Mouse (Mus musculus) MEL (cell line): Measurements from ENCODE around the gene Slc44a3. TPM values are rescaled to one million over a fixed set of nuclear protein-coding genes. Genes with fewer than 3 reads are reported as not detected.

Experiments
- DNase-seq: peaks from one replicate; pipeline ENCODE4 v3.0.0; 2011; ENCODE audit warnings: low read depth, low spot score
- H3K27ac ChIP-seq: 2 replicates; pipeline ENCODE4 v1.5.1; 2012; ENCODE audit warnings: low read depth, mild to moderate bottlenecking, control low read depth, low read length, moderate library complexity; ENCODE audit not compliant: control insufficient read depth
- H3K27me3 ChIP-seq, 2 experiments: fragments of 150-350 bp in 1 of 2; sonication (generic) in 1 of 2; 2 replicates each; pipeline ENCODE4 v1.6.1; 2012; ENCODE audit warnings: low read length in 2 of 2, mild to moderate bottlenecking in 2 of 2, improper control_type of control experiment in 1 of 2, moderate library complexity in 1 of 2; ENCODE audit not compliant: insufficient read depth in 2 of 2, control insufficient read depth in 1 of 2
- H3K36me3 ChIP-seq, 2 experiments: 2 replicates each; pipeline ENCODE4 v1.6.1; 2012 to 2014; ENCODE audit warnings: low read length in 2 of 2, improper control_type of control experiment in 1 of 2, inconsistent platforms in 1 of 2, mild to moderate bottlenecking in 1 of 2; ENCODE audit not compliant: insufficient read depth in 2 of 2, control insufficient read depth in 1 of 2
- H3K4me1 ChIP-seq, 2 experiments: fragments of 150-350 bp in 1 of 2; sonication (generic) in 1 of 2; 2 replicates each; pipeline ENCODE4 v1.6.1; 2012; ENCODE audit warnings: low read length in 2 of 2, improper control_type of control experiment in 1 of 2, mild to moderate bottlenecking in 1 of 2; ENCODE audit not compliant: insufficient read depth in 2 of 2, control insufficient read depth in 1 of 2
- H3K4me3 ChIP-seq, 2 experiments: fragments of 150-350 bp in 1 of 2; sonication (generic) in 1 of 2; 2 replicates each; pipeline ENCODE4 v1.5.1; 2012; ENCODE audit warnings: low read depth in 2 of 2, low read length in 2 of 2, mild to moderate bottlenecking in 2 of 2, moderate library complexity in 2 of 2, control low read depth in 1 of 2, improper control_type of control experiment in 1 of 2; ENCODE audit not compliant: control insufficient read depth in 1 of 2, insufficient read depth in 1 of 2
- H3K79me2 ChIP-seq: 2 replicates; pipeline ENCODE4 v1.6.1; 2012; ENCODE audit warnings: mild to moderate bottlenecking, low read length, moderate library complexity; ENCODE audit not compliant: control insufficient read depth, poor library complexity, insufficient read depth
- H3K9ac ChIP-seq: 2 replicates; pipeline ENCODE4 v1.6.1; 2012; ENCODE audit warnings: low read depth, mild to moderate bottlenecking, control low read depth, low read length, moderate library complexity; ENCODE audit not compliant: control insufficient read depth, poor library complexity, severe bottlenecking
- H3K9me3 ChIP-seq: fragments of 150-350 bp; sonication (generic); replicated peaks from 2 replicates; pipeline ENCODE4 v1.6.1; 2012; ENCODE audit warnings: mild to moderate bottlenecking, low read length, improper control_type of control experiment, moderate library complexity; ENCODE audit not compliant: insufficient read depth
- CHD1 ChIP-seq: IDR thresholded peaks from 2 replicates; pipeline ENCODE4 v1.6.1; 2012; ENCODE audit warnings: low read depth, mild to moderate bottlenecking, inconsistent platforms, low read length, improper control_type of control experiment
- CHD2 ChIP-seq: IDR thresholded peaks from 2 replicates; pipeline ENCODE4 v1.6.1; 2011; ENCODE audit warnings: low read length, improper control_type of control experiment
- E2F4 ChIP-seq: IDR thresholded peaks from 2 replicates; pipeline ENCODE4 v1.6.1; 2011; ENCODE audit warnings: low read depth, low read length, improper control_type of control experiment, borderline replicate concordance
- ELF1 ChIP-seq: IDR thresholded peaks from 2 replicates; pipeline ENCODE4 v1.6.1; 2014; ENCODE audit warnings: low read depth, mild to moderate bottlenecking, inconsistent platforms, low read length, improper control_type of control experiment, moderate library complexity
- EP300 ChIP-seq, 2 experiments: IDR thresholded peaks; 2 replicates each; pipeline ENCODE4 v1.6.1; 2011; ENCODE audit warnings: improper control_type of control experiment in 2 of 2, low read length in 2 of 2, low read depth in 1 of 2, mild to moderate bottlenecking in 1 of 2
- GATA1 ChIP-seq: IDR thresholded peaks from 2 replicates; pipeline ENCODE4 v1.6.1; 2011; ENCODE audit warnings: low read depth, low read length, improper control_type of control experiment
- HCFC1 ChIP-seq: IDR thresholded peaks from 2 replicates; pipeline ENCODE4 v1.6.1; 2012; ENCODE audit warnings: low read depth, mild to moderate bottlenecking, inconsistent platforms, low read length, improper control_type of control experiment, moderate library complexity
- KAT2A ChIP-seq: conservative IDR thresholded peaks from 2 replicates; pipeline ENCODE4 v1.6.1; 2012; ENCODE audit warnings: low read depth, low read length, improper control_type of control experiment, inconsistent platforms
- MAFK ChIP-seq: IDR thresholded peaks from 2 replicates; pipeline ENCODE4 v1.6.1; 2011; ENCODE audit warnings: low read depth, mild to moderate bottlenecking, low read length, improper control_type of control experiment, borderline replicate concordance
- MAX ChIP-seq: IDR thresholded peaks from 2 replicates; pipeline ENCODE4 v1.6.1; 2011; ENCODE audit warnings: low read length, improper control_type of control experiment
- MEF2A ChIP-seq: IDR thresholded peaks from 2 replicates; pipeline ENCODE4 v1.6.1; 2014; ENCODE audit warnings: low read depth, mild to moderate bottlenecking, inconsistent platforms, low read length, improper control_type of control experiment; ENCODE audit not compliant: poor library complexity, insufficient replicate concordance, severe bottlenecking; ENCODE audit errors: extremely low read depth
- MXI1 ChIP-seq: IDR thresholded peaks from 2 replicates; pipeline ENCODE4 v1.6.1; 2011; ENCODE audit warnings: mild to moderate bottlenecking, low read depth, low read length, improper control_type of control experiment
- MYB ChIP-seq: IDR thresholded peaks from 2 replicates; pipeline ENCODE4 v1.6.1; 2011; ENCODE audit warnings: mild to moderate bottlenecking, low read depth, low read length, improper control_type of control experiment
- MYC ChIP-seq: IDR thresholded peaks from 2 replicates; pipeline ENCODE4 v1.6.1; 2011; ENCODE audit warnings: low read depth, mild to moderate bottlenecking, low read length, improper control_type of control experiment, moderate library complexity
- NRF1 ChIP-seq: IDR thresholded peaks from 2 replicates; pipeline ENCODE4 v1.6.1; 2014; ENCODE audit warnings: low read depth, mild to moderate bottlenecking, inconsistent platforms, low read length, improper control_type of control experiment, moderate library complexity; ENCODE audit not compliant: poor library complexity, insufficient read depth, severe bottlenecking
- POLR2AphosphoS2 ChIP-seq: IDR thresholded peaks from 2 replicates; pipeline ENCODE4 v1.6.1; 2011; ENCODE audit warnings: low read length, improper control_type of control experiment
- POLR2AphosphoS5 ChIP-seq: IDR thresholded peaks from 2 replicates; pipeline ENCODE4 v1.6.1; 2012; ENCODE audit warnings: low read depth, borderline replicate concordance, mild to moderate bottlenecking, inconsistent platforms, low read length, moderate library complexity, mixed read lengths
- RAD21 ChIP-seq: IDR thresholded peaks from 2 replicates; pipeline ENCODE4 v1.6.1; 2011; ENCODE audit warnings: mild to moderate bottlenecking, low read depth, low read length, improper control_type of control experiment
- RCOR1 ChIP-seq: IDR thresholded peaks from 2 replicates; pipeline ENCODE4 v1.6.1; 2012; ENCODE audit warnings: low read depth, mild to moderate bottlenecking, inconsistent platforms, low read length, improper control_type of control experiment
- TAL1 ChIP-seq: IDR thresholded peaks from 2 replicates; pipeline ENCODE4 v1.6.1; 2012; ENCODE audit warnings: mild to moderate bottlenecking, inconsistent platforms, low read length, moderate library complexity, mixed read lengths
- TCF12 ChIP-seq: IDR thresholded peaks from 2 replicates; pipeline ENCODE4 v1.6.1; 2014; ENCODE audit warnings: low read depth, mild to moderate bottlenecking, inconsistent platforms, low read length, improper control_type of control experiment, moderate library complexity
- UBTF ChIP-seq: IDR thresholded peaks from 2 replicates; pipeline ENCODE4 v1.6.1; 2012; ENCODE audit warnings: low read depth, mild to moderate bottlenecking, inconsistent platforms, low read length, improper control_type of control experiment, moderate library complexity, borderline replicate concordance; ENCODE audit not compliant: insufficient read depth
- USF1 ChIP-seq: IDR thresholded peaks from 2 replicates; pipeline ENCODE4 v1.6.1; 2014; ENCODE audit warnings: low read depth, mild to moderate bottlenecking, inconsistent platforms, low read length, improper control_type of control experiment, moderate library complexity
- ZC3H11A ChIP-seq: IDR thresholded peaks from 2 replicates; pipeline ENCODE4 v1.6.1; 2012; ENCODE audit warnings: low read depth, mild to moderate bottlenecking, inconsistent platforms, low read length, improper control_type of control experiment
- ZKSCAN1 ChIP-seq: IDR thresholded peaks from 2 replicates; pipeline ENCODE4 v1.6.1; 2012; ENCODE audit warnings: low read depth, mild to moderate bottlenecking, inconsistent platforms, low read length, improper control_type of control experiment, moderate library complexity
- ZMIZ1 ChIP-seq: IDR thresholded peaks from 2 replicates; pipeline ENCODE4 v1.6.1; 2012; ENCODE audit warnings: low read depth, mild to moderate bottlenecking, inconsistent platforms, low read length, improper control_type of control experiment, moderate library complexity
- ZNF384 ChIP-seq: IDR thresholded peaks from 2 replicates; pipeline ENCODE4 v1.6.1; 2012; ENCODE audit warnings: low read depth, mild to moderate bottlenecking, inconsistent platforms, low read length, improper control_type of control experiment
- polyA plus RNA-seq, 2 experiments: library from polyadenylated mRNA; stranded (reverse) in 1 of 2; unstranded in 1 of 2; fragments of >175 nt in 1 of 2; fragments of >200 nt in 1 of 2; gene quantifications; 2 replicates each; pipeline versions ENCODE4 v1.2.1 to v1.2.4; 2012; ENCODE audit warnings: low replicate concordance in 2 of 2, low read depth in 1 of 2; ENCODE audit not compliant: insufficient read length in 2 of 2, insufficient read depth in 1 of 2, missing spikeins in 1 of 2
- total RNA-seq: library from RNA; depleted of rRNA; stranded (reverse); fragments of 300-350 nt; gene quantifications from 2 replicates; pipeline ENCODE4 v1.2.3, GENCODE M21; 2012

Slc44a3 gene
- total and polyA plus RNA-seq, 3 experiments, result 0.08 to 0.11 TPM; not detected in 1

DNA sequence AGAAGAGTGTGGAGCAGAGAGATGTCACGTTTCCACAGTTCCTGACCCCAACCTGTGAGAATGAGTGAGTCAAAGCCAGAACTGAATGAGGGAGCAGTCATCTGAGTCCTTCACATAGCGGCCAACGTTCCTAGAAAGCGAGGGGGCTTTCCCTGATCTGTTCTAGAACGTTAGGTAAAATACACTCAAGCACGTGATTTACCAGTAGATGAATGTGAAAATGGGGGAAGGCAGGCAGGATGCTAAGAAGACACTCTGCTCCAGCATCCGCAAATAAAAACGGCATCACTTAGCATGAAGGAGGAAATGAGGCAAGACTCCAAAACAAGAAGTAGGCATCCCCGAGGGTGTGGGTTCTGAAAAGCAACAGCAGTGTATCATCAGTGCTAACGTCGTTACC is 38.4 kb upstream of the Slc44a3 start:
- H3K79me2 ChIP-seq, result no peaks in the 10 kb centered on the region
- TF ChIP-seq MAFK (no peak), MYB (no peak), CHD2 (no peak), ZNF384 (no peak), POLR2AphosphoS5 (no peak), ELF1 (no peak), USF1 (no peak), ZMIZ1 (no peak), ZC3H11A (no peak), MEF2A (no peak), MXI1 (no peak), ZKSCAN1 (no peak), TAL1 (no peak), KAT2A (no peak), TCF12 (no peak), NRF1 (no peak)
- H3K9me3 ChIP-seq, result no peaks in the 10 kb centered on the region
- no peak for DNase-seq
- H3K27ac ChIP-seq, result no peak overlapping the region
- H3K36me3 ChIP-seq, result no peaks in the 10 kb centered on the region
- no peak overlapping the region for H3K4me3 ChIP-seq
- no peak overlapping the region for H3K9ac ChIP-seq
- H3K27me3 ChIP-seq, result no peaks in the 10 kb centered on the region; a peak in 1 of 4 replicates
- no peaks in the 10 kb centered on the region for H3K4me1 ChIP-seq

DNA sequence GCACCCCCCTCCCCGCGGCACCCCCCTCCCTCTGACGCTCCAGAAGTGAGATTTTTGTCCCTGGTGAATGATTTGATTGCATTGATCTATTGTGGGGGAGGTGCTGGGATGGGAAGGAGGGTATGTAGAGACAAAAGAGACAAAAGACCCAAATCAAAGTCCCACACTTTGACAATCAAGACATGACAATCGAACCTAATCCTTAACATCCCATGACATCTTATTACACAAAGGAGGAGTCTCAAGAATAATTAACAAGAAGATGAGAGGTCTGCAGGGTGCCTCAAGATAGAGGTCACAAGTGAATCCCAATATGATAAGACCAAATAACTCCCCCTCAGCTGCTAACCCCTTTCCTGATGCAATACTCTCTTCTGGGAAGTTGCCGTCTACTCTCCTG is 37.6 kb upstream of the Slc44a3 start:
- H3K9me3 ChIP-seq, result no peaks in the 10 kb centered on the region
- H3K79me2 ChIP-seq, result no peaks in the 10 kb centered on the region
- no peaks in the 10 kb centered on the region; a peak in 1 of 4 replicates for H3K27me3 ChIP-seq
- TF ChIP-seq CHD1 (no peak), NRF1 (no peak), EP300 (IDR thresholded peaks at IDR 0.05; ENCODE audit: low read depth in 1 of 2, low read length in 2 of 2) (no peak), POLR2AphosphoS2 (no peak), KAT2A (no peak), E2F4 (no peak), MYC (no peak), ZMIZ1 (no peak), MXI1 (no peak), MYB (no peak), MEF2A (no peak), RCOR1 (no peak), TAL1 (no peak), POLR2AphosphoS5 (no peak), MAX (no peak), GATA1 (no peak), UBTF (no peak), RAD21 (no peak), USF1 (no peak), HCFC1 (no peak)
- no peak overlapping the region for H3K9ac ChIP-seq
- H3K36me3 ChIP-seq, result no peaks in the 10 kb centered on the region
- H3K4me1 ChIP-seq, result no peaks in the 10 kb centered on the region
- DNase-seq, result no peak
- no peak overlapping the region for H3K4me3 ChIP-seq
- no peak overlapping the region for H3K27ac ChIP-seq
